Mouse (Mus musculus): Measurements from ENCODE around the gene Hnf1b. TPM values are rescaled to one million over a fixed set of nuclear protein-coding genes. Genes with fewer than 3 reads are reported as not detected.

Hnf1b gene
- polyA plus RNA-seq, 1 experiment from 2014 or later: not detected

Other genes starting within 250 kb of the Hnf1b start
- not detected in 2 replicates for gene Rpl9-ps1, start 204.4 kb upstream of the Hnf1b start, polyA plus RNA-seq (2015; fragmentation: Nextera tagmentation; extraction: Ambion mirVana)
- gene Ccl3, start 200.7 kb upstream of the Hnf1b start, polyA plus RNA-seq (2015; fragmentation: Nextera tagmentation; extraction: Ambion mirVana): 0.61 and 1.0 TPM in 2 replicates
- gene Ccl4, start 187.5 kb upstream of the Hnf1b start, polyA plus RNA-seq (2015; fragmentation: Nextera tagmentation; extraction: Ambion mirVana): 0.36 TPM in 1 of 2 replicates, not detected in the other
- gene Wfdc17, start 146.1 kb upstream of the Hnf1b start, polyA plus RNA-seq (2015; fragmentation: Nextera tagmentation; extraction: Ambion mirVana): not detected in 2 replicates
- not detected in 2 replicates for gene Wfdc18, start 141.0 kb upstream of the Hnf1b start, polyA plus RNA-seq (2015; fragmentation: Nextera tagmentation; extraction: Ambion mirVana)
- gene Wfdc21, start 103.1 kb upstream of the Hnf1b start, polyA plus RNA-seq (2015; fragmentation: Nextera tagmentation; extraction: Ambion mirVana): not detected in 2 replicates
- gene Heatr6, start 96.4 kb upstream of the Hnf1b start, polyA plus RNA-seq (2015; fragmentation: Nextera tagmentation; extraction: Ambion mirVana): 39.1 and 40.6 TPM in 2 replicates
- 37.4 and 41.9 TPM in 2 replicates for gene Ddx52, start 92.0 kb downstream of the Hnf1b start, polyA plus RNA-seq (2015; fragmentation: Nextera tagmentation; extraction: Ambion mirVana)
- gene Synrg, start 114.4 kb downstream of the Hnf1b start, polyA plus RNA-seq (2015; fragmentation: Nextera tagmentation; extraction: Ambion mirVana): 28.2 and 28.6 TPM in 2 replicates
- gene Dusp14, start 219.2 kb downstream of the Hnf1b start, polyA plus RNA-seq (2015; fragmentation: Nextera tagmentation; extraction: Ambion mirVana): 27.6 and 33.8 TPM in 2 replicates

Data from forebrain, embryonic 13.5 days (tissue).